Mouse (Mus musculus) kidney, embryonic 16.5 days (tissue): ENCODE measurements at regions not wholly inside any gene's neighbourhood (a gene's known extent, or its start where the extent isn't known, plus 50 kb on each side); places are given as distances from the start of the nearest gene placed in this dataset.

Source experiments
- ATAC-seq: fragments of 200-750 bp; cut with Nextera tagmentation; 2 replicates; pipeline ENCODE4 v1.8.0; 2017; ENCODE audit warnings: moderate TSS enrichment; ENCODE audit not compliant: low FRiP score, low TSS enrichment
- H3K27ac ChIP-seq: fragments of 300-500 bp; sonication (generic); 2 replicates; pipeline ENCODE4 v1.5.1; 2014; ENCODE audit warnings: low read length
- H3K27me3 ChIP-seq: fragments of 300-500 bp; sonication (generic); 2 replicates; pipeline ENCODE4 v1.6.1; 2014; ENCODE audit warnings: low read length, control low read depth, mixed read lengths; ENCODE audit not compliant: insufficient read depth
- H3K36me3 ChIP-seq: fragments of 300-500 bp; sonication (generic); 2 replicates; pipeline ENCODE4 v1.6.1; 2014; ENCODE audit warnings: low read length, control low read depth, mixed read lengths; ENCODE audit not compliant: insufficient read depth
- H3K4me1 ChIP-seq: fragments of 300-500 bp; sonication (generic); 2 replicates; pipeline ENCODE4 v1.6.1; 2014; ENCODE audit warnings: low read length, control low read depth, mixed read lengths; ENCODE audit not compliant: insufficient read depth
- H3K4me2 ChIP-seq: fragments of 300-500 bp; sonication (generic); replicated peaks from 2 replicates; pipeline ENCODE4 v1.6.1; 2014; ENCODE audit warnings: low read depth, low read length
- H3K4me3 ChIP-seq: fragments of 300-500 bp; sonication (generic); 2 replicates; pipeline ENCODE4 v1.5.1; 2014; ENCODE audit warnings: mild to moderate bottlenecking, low read length
- H3K9ac ChIP-seq: fragments of 300-500 bp; sonication (generic); replicated peaks from 2 replicates; pipeline ENCODE4 v1.6.1; 2014; ENCODE audit warnings: low read length
- H3K9me3 ChIP-seq: fragments of 300-500 bp; sonication (generic); 2 replicates; pipeline ENCODE4 v1.6.1; 2016; ENCODE audit warnings: low read length, control low read depth
- WGBS: fragments of 180-500 bp; shearing (Covaris S2); extraction: QIAGEN DNeasy Blood & Tissue Kit; methylation state at CpG from one replicate; pipeline ENCODE4 v1.1.7; 2014; 5-methylcytosine and 5-hydroxymethylcytosine counted together

GRCm38 (mm10) chr11:14520591-14520990 lies 78.5 kb upstream of the Pom121l12 start:
- 9% methylated on average over 1 of the region's 1 CpGs for WGBS
- Histone ChIP-seq H3K27me3 (no peaks in the 10 kb centered on the region), H3K4me1 (no peaks in the 10 kb centered on the region), H3K27ac (no peak overlapping the region), H3K36me3 (no peaks in the 10 kb centered on the region), H3K9me3 (no peaks in the 10 kb centered on the region), H3K9ac (no peak overlapping the region), H3K4me3 (no peak overlapping the region), H3K4me2 (no peak overlapping the region)
- ATAC-seq = no peak

- H3K36me3 ChIP-seq = no peaks in the 10 kb centered on the region
- WGBS = 35% methylated on average over 5 of the region's 5 CpGs
These were observed 77.2 kb upstream of the Pom121l12 start for GRCm38 (mm10) chr11:14521697-14522366.

More at GRCm38 (mm10) chr11:14521697-14522366, 77.2 kb upstream of the Pom121l12 start:
- Histone ChIP-seq H3K4me2 (no peak overlapping the region), H3K4me1 (no peaks in the 10 kb centered on the region), H3K27ac (no peak overlapping the region), H3K27me3 (no peaks in the 10 kb centered on the region), H3K9me3 (no peaks in the 10 kb centered on the region), H3K4me3 (no peak overlapping the region), H3K9ac (no peak overlapping the region)
- ATAC-seq = peak; percentile 49; the same call in 1 of the 2 replicates
